Mouse (Mus musculus) testis, adult 2 months (tissue): Measurements from ENCODE around the gene Zfp553. TPM values are rescaled to one million over a fixed set of nuclear protein-coding genes. Genes with fewer than 3 reads are reported as not detected.

Experiments used
- H3K27ac ChIP-seq: fragments of 200-500 bp; 2 replicates; pipeline ENCODE4 v1.5.1; 2012; ENCODE audit warnings: low read depth, low read length; ENCODE audit not compliant: control insufficient read depth, insufficient read depth
- H3K27me3 ChIP-seq: fragments of 200-500 bp; 2 replicates; pipeline ENCODE4 v1.6.1; 2012; ENCODE audit warnings: mild to moderate bottlenecking, low read length, moderate library complexity; ENCODE audit not compliant: control insufficient read depth, insufficient read depth
- H3K36me3 ChIP-seq: fragments of 200-500 bp; 2 replicates; pipeline ENCODE4 v1.6.1; 2012; ENCODE audit warnings: mild to moderate bottlenecking, low read length; ENCODE audit not compliant: control insufficient read depth, insufficient read depth
- H3K4me1 ChIP-seq: fragments of 200-500 bp; 2 replicates; pipeline ENCODE4 v1.6.1; 2012; ENCODE audit warnings: low read length; ENCODE audit not compliant: control insufficient read depth, insufficient read depth
- H3K4me3 ChIP-seq: fragments of 200-500 bp; 2 replicates; pipeline ENCODE4 v1.5.1; 2012; ENCODE audit warnings: low read depth, mild to moderate bottlenecking, low read length, moderate library complexity, mixed read lengths; ENCODE audit not compliant: control insufficient read depth
- CTCF ChIP-seq: fragments of 200-500 bp; IDR thresholded peaks from 2 replicates; pipeline ENCODE4 v1.5.1; 2012; ENCODE audit warnings: low read depth, mild to moderate bottlenecking, inconsistent platforms, low read length, moderate library complexity; ENCODE audit not compliant: control insufficient read depth, insufficient read depth, insufficient replicate concordance
- POLR2A ChIP-seq: fragments of 200-500 bp; IDR thresholded peaks from 2 replicates; pipeline ENCODE4 v1.6.1; 2012; ENCODE audit warnings: low read depth, mild to moderate bottlenecking, inconsistent platforms, low read length, moderate library complexity; ENCODE audit not compliant: control insufficient read depth
- polyA plus RNA-seq: library from polyadenylated mRNA; depleted of rRNA; stranded (reverse); fragments of >200 nt; gene quantifications from 2 replicates; pipeline ENCODE4 v1.2.3, GENCODE M21; 2012

Gene Zfp553
- polyA plus RNA-seq, 1 experiment: 3.7 TPM

DNA sequence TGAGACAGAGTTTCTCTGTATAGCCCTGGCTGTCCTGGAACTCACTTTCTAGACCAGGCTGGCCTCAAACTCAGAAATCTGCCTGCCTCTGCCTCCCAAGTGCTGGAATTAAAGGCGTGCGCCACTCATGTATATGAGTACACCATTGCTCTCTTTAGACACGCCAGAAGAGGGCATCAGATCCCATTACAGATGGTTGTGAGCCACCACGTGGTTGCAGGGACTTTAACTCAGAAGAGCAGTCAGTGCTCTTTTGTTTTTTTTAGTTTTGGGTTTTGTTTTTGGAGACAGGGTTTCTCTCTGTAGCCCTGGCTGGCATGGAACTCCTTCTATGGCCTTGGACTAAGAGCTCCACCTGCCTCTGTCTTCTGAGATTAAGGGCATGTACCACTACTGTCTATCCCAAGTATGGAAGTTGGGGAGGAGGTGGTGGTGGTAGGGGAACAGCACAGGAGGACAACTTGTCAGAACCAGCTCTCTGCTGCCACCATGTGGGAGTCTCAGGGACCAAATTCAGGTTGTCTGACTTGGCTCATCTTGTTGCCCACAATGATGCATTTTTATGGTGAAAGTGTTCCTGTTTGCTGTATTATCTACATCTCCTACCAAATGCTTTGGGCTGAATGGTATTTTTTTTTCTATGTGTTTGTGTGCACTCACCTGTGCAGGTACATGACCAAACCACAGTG is 4.1 kb upstream of the Zfp553 start:
- Histone ChIP-seq H3K27ac (no peak overlapping the region), H3K4me1 (peaks cover 4% of the 10 kb centered on the region), H3K27me3 (no peaks in the 10 kb centered on the region), H3K4me3 (no peak overlapping the region), H3K36me3 (no peaks in the 10 kb centered on the region)
- TF ChIP-seq CTCF: peak; percentile 64; the same call in 1 of the 2 replicates
- no peak for TF ChIP-seq POLR2A

DNA sequence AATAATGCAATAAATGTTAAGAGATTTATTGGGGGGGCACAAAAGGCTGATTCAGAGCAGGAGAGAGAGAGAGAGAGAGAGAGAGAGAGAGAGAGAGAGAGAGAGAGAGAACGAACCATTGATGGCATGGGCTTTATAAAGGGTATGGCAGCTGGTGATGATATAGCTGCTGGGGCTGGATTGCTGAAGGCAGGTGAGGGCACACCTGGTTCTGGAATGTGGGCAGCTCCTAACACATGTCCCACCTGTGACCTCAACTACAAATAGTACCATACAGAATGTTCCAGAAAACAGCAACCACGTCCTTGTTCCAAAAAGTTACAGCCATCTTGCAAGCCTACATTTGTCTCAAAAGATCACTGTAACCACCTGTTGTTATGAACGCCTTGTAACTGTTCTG is 1.5 kb upstream of the Zfp553 start:
- Histone ChIP-seq H3K4me1 (peaks cover 4% of the 10 kb centered on the region), H3K27me3 (no peaks in the 10 kb centered on the region), H3K36me3 (no peaks in the 10 kb centered on the region), H3K27ac (no peak overlapping the region), H3K4me3 (no peak overlapping the region)
- no peak for TF ChIP-seq POLR2A
- TF ChIP-seq CTCF: no peak

DNA sequence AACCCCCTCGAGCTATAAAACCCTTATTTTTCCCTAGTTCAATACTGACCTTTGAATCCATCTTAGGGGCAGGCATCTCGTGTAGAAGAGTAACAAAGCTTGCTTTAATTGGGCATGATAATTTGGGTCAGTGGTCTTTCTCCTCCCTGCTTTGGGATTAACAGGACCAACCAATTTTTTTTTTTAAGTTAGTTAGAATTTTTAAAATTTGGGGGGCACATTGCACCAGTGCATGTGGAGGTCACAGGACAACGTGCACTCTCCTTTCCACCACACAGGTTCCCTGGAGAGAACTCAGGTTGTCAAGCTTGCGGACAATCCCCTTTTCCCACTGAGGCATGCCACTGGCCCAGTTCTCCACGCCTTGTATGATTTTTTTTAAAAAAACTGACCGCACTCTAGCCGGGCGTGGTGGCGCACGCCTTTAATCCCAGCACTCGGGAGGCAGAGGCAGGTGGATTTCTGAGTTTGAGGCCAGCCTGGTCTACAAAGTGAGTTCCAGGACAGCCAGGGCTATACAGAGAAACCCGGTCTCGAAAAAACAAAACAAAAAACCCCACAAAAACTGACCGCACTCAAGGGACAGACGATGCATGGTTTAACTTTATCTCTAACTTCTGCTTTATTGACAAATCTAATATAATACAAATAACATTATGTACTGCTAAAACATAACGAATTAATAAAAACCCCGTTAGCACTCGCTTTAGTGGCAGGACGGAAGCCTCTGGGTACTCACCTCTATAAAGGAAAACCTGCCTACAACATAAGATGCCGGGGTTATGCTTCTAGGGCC is 837 bp upstream of the Zfp553 start:
- H3K4me1 ChIP-seq: peaks cover 4% of the 10 kb centered on the region
- H3K27ac ChIP-seq: peak overlapping the region; percentile 81
- no peaks in the 10 kb centered on the region for H3K36me3 ChIP-seq
- no peaks in the 10 kb centered on the region for H3K27me3 ChIP-seq
- TF ChIP-seq POLR2A (no peak), CTCF (no peak)
- peak overlapping the region; percentile 92 for H3K4me3 ChIP-seq

DNA sequence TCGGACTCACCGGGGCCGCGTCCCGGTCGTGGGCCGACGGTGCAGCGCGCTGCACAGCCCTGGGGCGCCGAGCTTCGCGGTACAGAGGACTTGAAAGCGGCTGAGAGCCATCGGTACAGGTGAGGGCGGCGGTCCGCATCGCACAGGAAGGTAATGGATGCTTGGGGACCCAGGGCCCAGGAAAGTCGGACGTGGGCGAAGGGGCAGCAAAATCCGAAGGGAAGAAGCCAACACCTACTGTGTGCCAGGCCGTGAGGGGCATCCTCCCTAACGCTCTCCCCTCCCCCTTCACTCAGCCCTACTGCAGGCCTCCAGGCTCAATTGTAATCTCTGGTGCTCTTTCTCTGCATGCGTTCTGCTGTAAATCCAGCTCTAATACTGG is 498 bp downstream of the Zfp553 start:
- Histone ChIP-seq H3K4me1 (peaks cover 4% of the 10 kb centered on the region), H3K27ac (peak overlapping the region; percentile 81), H3K36me3 (no peaks in the 10 kb centered on the region), H3K27me3 (no peaks in the 10 kb centered on the region), H3K4me3 (peak overlapping the region; percentile 92)
- TF ChIP-seq POLR2A: no peak; the same call in 1 of the 2 replicates
- TF ChIP-seq CTCF: no peak

DNA sequence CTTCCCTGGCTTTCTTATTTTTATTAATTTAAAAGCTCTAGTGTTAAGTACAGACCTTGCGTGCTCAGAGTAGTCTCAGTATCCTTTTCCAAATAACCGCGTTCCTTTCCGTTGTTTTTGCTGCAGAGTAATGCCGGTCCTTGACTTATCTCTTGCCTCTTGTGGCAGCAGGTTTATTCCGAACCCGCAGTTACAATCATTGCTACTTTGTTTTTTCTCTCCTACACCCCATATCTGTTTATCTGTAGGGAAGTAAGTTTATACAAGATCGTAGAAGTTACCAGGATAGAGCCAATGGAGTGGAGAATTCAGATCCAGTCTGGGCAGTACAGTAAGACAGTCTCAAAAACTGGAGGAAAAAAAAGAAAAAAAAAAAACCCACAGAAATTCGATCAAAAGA is 904 bp downstream of the Zfp553 start:
- TF ChIP-seq CTCF (no peak), POLR2A (no peak)
- Histone ChIP-seq H3K4me1 (peaks cover 4% of the 10 kb centered on the region), H3K27me3 (no peaks in the 10 kb centered on the region)

DNA sequence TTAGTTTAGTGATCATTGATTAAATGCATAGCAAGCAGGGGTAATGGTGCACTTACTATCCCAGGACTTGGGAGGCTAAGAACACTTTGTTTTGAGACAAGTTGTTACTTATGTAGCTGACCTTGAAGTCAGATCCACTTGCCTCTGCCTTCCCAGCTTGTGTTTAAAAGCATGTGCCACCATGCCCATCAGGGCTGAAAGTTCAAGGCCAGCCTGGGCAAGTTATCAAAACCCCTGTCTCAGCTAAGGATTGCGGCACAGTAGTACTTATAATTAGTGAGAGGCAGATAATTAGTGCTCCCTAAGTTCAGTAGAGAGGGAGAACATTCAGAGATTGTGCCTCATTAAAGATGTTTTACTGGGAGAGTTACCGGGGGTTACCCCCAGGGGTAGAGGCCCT is 1.9 kb downstream of the Zfp553 start:
- no peak overlapping the region for H3K4me3 ChIP-seq
- TF ChIP-seq CTCF (no peak), POLR2A (no peak)

More for the DNA sequence above, 904 bp downstream of the Zfp553 start:
- peak overlapping the region; percentile 92 for H3K4me3 ChIP-seq
- H3K27ac ChIP-seq: no peak overlapping the region
- H3K36me3 ChIP-seq: no peaks in the 10 kb centered on the region

DNA sequence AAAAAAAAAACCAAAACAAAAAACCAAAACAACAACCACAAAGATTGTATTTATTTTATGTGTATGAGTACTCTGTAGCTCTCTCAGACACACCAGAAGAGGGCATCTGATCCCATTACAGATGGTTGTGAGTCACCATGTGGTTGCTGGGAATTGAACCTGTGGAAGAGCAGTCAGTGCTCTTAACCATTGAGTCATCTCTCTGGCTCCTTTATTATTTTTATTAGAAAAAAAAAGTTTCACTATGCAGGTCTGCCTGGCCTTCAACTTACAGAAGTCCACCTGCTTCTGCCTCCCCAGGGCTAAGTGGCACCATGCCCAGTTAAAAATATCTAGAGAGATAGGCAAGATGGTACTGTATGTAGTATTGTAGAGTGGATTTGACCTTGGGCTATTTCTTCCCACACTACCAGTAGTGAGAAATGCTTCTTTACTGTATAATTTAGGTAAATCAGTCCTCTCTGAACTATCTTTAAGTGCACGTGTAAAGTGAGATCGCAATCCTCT is 10.6 kb downstream of the Zfp553 start:
- H3K27ac ChIP-seq: peak overlapping the region; percentile 87
- TF ChIP-seq POLR2A: no peak
- no peaks in the 10 kb centered on the region for H3K27me3 ChIP-seq
- peak overlapping the region; percentile 83 for H3K4me3 ChIP-seq
- no peaks in the 10 kb centered on the region for H3K36me3 ChIP-seq
- H3K4me1 ChIP-seq: peaks cover 11% of the 10 kb centered on the region

More for the DNA sequence above, 1.9 kb downstream of the Zfp553 start:
- no peaks in the 10 kb centered on the region for H3K27me3 ChIP-seq
- peaks cover 4% of the 10 kb centered on the region for H3K4me1 ChIP-seq
- H3K27ac ChIP-seq: no peak overlapping the region
- no peaks in the 10 kb centered on the region for H3K36me3 ChIP-seq
